Mouse (Mus musculus) heart, embryonic 12.5 days (tissue): ENCODE results near the gene Neurl2. TPM values are rescaled to one million over a fixed set of nuclear protein-coding genes. Genes with fewer than 3 reads are reported as not detected.
A peak's percentile ranks its signal among the peaks of the same experiment; 100 is the strongest.
"Not testable (repeated sequence)": the region's sequence is repeated elsewhere in the genome, so short reads cannot be mapped to it uniquely, and the experiment has no call there.

Source experiments
- ATAC-seq: fragments of 200-750 bp; cut with Nextera tagmentation; 2 replicates; pipeline ENCODE4 v1.8.0; 2017; ENCODE audit warnings: moderate TSS enrichment, moderate library complexity; ENCODE audit not compliant: insufficient number of reproducible peaks, low FRiP score
- H3K27ac ChIP-seq: fragments of 300-500 bp; sonication (generic); 2 replicates; pipeline ENCODE4 v1.5.1; 2016; ENCODE audit warnings: mild to moderate bottlenecking, moderate library complexity; ENCODE audit not compliant: poor library complexity, severe bottlenecking
- H3K27me3 ChIP-seq: fragments of 300-500 bp; sonication (generic); replicated peaks from 2 replicates; pipeline ENCODE4 v1.6.1; 2016; ENCODE audit warnings: mild to moderate bottlenecking, moderate library complexity
- H3K36me3 ChIP-seq: fragments of 300-500 bp; sonication (generic); 2 replicates; pipeline ENCODE4 v1.6.1; 2016; ENCODE audit warnings: mild to moderate bottlenecking, moderate library complexity
- H3K4me1 ChIP-seq: fragments of 300-500 bp; sonication (generic); replicated peaks from 2 replicates; pipeline ENCODE4 v1.6.1; 2016; ENCODE audit warnings: mild to moderate bottlenecking
- H3K4me2 ChIP-seq: fragments of 300-500 bp; sonication (generic); 2 replicates; pipeline ENCODE4 v1.6.1; 2016; ENCODE audit warnings: mild to moderate bottlenecking, moderate library complexity
- H3K4me3 ChIP-seq: fragments of 300-500 bp; sonication (generic); 2 replicates; pipeline ENCODE4 v1.5.1; 2016; ENCODE audit warnings: mild to moderate bottlenecking
- H3K9ac ChIP-seq: fragments of 300-500 bp; sonication (generic); 2 replicates; pipeline ENCODE4 v1.6.1; 2016; ENCODE audit warnings: mild to moderate bottlenecking, moderate library complexity
- H3K9me3 ChIP-seq: fragments of 300-500 bp; sonication (generic); replicated peaks from 2 replicates; pipeline ENCODE4 v1.6.1; 2016; ENCODE audit warnings: mild to moderate bottlenecking, moderate library complexity
- WGBS: fragments of 180-500 bp; shearing (Covaris S2); methylation state at CpG from one replicate; pipeline ENCODE4 v1.1.7; 2016; 5-methylcytosine and 5-hydroxymethylcytosine counted together
- polyA plus RNA-seq: library from polyadenylated mRNA; unstranded; fragments of >200 nt; fragmentation: Nextera tagmentation; extraction: Ambion mirVana; gene quantifications from 2 replicates; pipeline ENCODE4 v1.2.1, GENCODE M21; 2016

The Neurl2 gene
- polyA plus RNA-seq, 1 experiment from 2014 or later = 45.0 TPM

GRCm38 (mm10) chr2:164857842-164858553 is 24.7 kb upstream of the Neurl2 start:
- WGBS = 5% methylated on average over 19 of the region's 19 CpGs
- Histone ChIP-seq H3K9ac (peak overlapping the region; percentile 68), H3K4me3 (peak overlapping the region; percentile 57), H3K9me3 (no peaks in the 10 kb centered on the region), H3K27ac (no peak overlapping the region), H3K36me3 (no peaks in the 10 kb centered on the region), H3K4me1 (peaks cover 40% of the 10 kb centered on the region), H3K27me3 (peaks cover 60% of the 10 kb centered on the region), H3K4me2 (peak overlapping the region; percentile 98)
- ATAC-seq = no peak

GRCm38 (mm10) chr2:164857101-164857821 is 24.0 kb upstream of the Neurl2 start, which contains the start of gene Pltp:
Gene Pltp (minus strand): TSS chr2:164857711.
- peaks cover 68% of the 10 kb centered on the region for H3K27me3 ChIP-seq
- under 1% methylated on average over 47 of the region's 47 CpGs for WGBS
- H3K36me3 ChIP-seq = no peaks in the 10 kb centered on the region
- H3K9me3 ChIP-seq = no peaks in the 10 kb centered on the region
- H3K4me3 ChIP-seq = peak within 1 kb of the TSS; percentile 57
- peak within 1 kb of the TSS; percentile 68 for H3K9ac ChIP-seq
- H3K4me2 ChIP-seq = peak within 1 kb of the TSS; percentile 98
- peak; percentile 58; the same call in 1 of the 2 replicates for ATAC-seq
- peaks cover 35% of the 10 kb centered on the region for H3K4me1 ChIP-seq
- no peak within 1 kb of the TSS for H3K27ac ChIP-seq

- H3K9me3 ChIP-seq = no peaks in the 10 kb centered on the region
- H3K36me3 ChIP-seq = no peaks in the 10 kb centered on the region
- WGBS = 1% methylated on average over 42 of the region's 42 CpGs
- H3K27ac ChIP-seq = no peak overlapping the region
- peak; percentile 27; the same call in 1 of the 2 replicates for ATAC-seq
- H3K9ac ChIP-seq = peak overlapping the region; percentile 68
- H3K4me2 ChIP-seq = peak overlapping the region; percentile 98
- peaks cover 27% of the 10 kb centered on the region for H3K4me1 ChIP-seq
- H3K4me3 ChIP-seq = peak overlapping the region; percentile 57
- peaks cover 71% of the 10 kb centered on the region for H3K27me3 ChIP-seq
Observed at GRCm38 (mm10) chr2:164856309-164857100, 23.2 kb upstream of the Neurl2 start.

- 80% methylated on average over 5 of the region's 5 CpGs for WGBS
- not testable (repeated sequence) for H3K4me2 ChIP-seq
Observed at GRCm38 (mm10) chr2:164855572-164855971, 22.3 kb upstream of the Neurl2 start.

GRCm38 (mm10) chr2:164850061-164850460 is 16.8 kb upstream of the Neurl2 start:
- Histone ChIP-seq H3K4me3 (no peak overlapping the region), H3K27ac (no peak overlapping the region), H3K9ac (no peak overlapping the region), H3K27me3 (peaks cover 27% of the 10 kb centered on the region), H3K4me1 (no peaks in the 10 kb centered on the region), H3K36me3 (no peaks in the 10 kb centered on the region), H3K9me3 (no peaks in the 10 kb centered on the region), H3K4me2 (no peak overlapping the region)
- ATAC-seq = no peak
- WGBS = 83% methylated on average over 8 of the region's 8 CpGs

More at GRCm38 (mm10) chr2:164855572-164855971, 22.3 kb upstream of the Neurl2 start:
- not testable (repeated sequence) for H3K9me3 ChIP-seq, H3K36me3 ChIP-seq, ATAC-seq, H3K9ac ChIP-seq, H3K27ac ChIP-seq, H3K4me3 ChIP-seq
- Histone ChIP-seq H3K4me1 (peaks cover 26% of the 10 kb centered on the region), H3K27me3 (peaks cover 71% of the 10 kb centered on the region)

- no peak for ATAC-seq
- Histone ChIP-seq H3K27me3 (0 out of 2 replicates have a peak, but pooled peaks cover 3% of the 10 kb centered on the region), H3K27ac (no peak overlapping the region), H3K4me1 (no peaks in the 10 kb centered on the region), H3K36me3 (0 out of 2 replicates have a peak, but pooled peaks cover 3% of the 10 kb centered on the region), H3K4me2 (no peak overlapping the region), H3K9me3 (no peaks in the 10 kb centered on the region), H3K4me3 (no peak overlapping the region), H3K9ac (no peak overlapping the region)
- WGBS = 47% methylated on average over 3 of the region's 3 CpGs
Observed at GRCm38 (mm10) chr2:164845782-164846181, 12.5 kb upstream of the Neurl2 start.

- 87% methylated on average over 4 of the region's 4 CpGs for WGBS
- H3K4me3 ChIP-seq = peak overlapping the region; percentile 74; the same call in 1 of the 2 replicates
Observed at GRCm38 (mm10) chr2:164835164-164835563, 1.9 kb upstream of the Neurl2 start.

GRCm38 (mm10) chr2:164834531-164834930 is 1.3 kb upstream of the Neurl2 start:
- Histone ChIP-seq H3K9me3 (no peaks in the 10 kb centered on the region), H3K4me2 (peak overlapping the region; percentile 96), H3K36me3 (peaks cover 42% of the 10 kb centered on the region), H3K27ac (peak overlapping the region; percentile 99; the same call in 1 of the 2 replicates), H3K27me3 (no peaks in the 10 kb centered on the region), H3K9ac (peak overlapping the region; percentile 88), H3K4me3 (peak overlapping the region; percentile 74), H3K4me1 (peaks cover 31% of the 10 kb centered on the region)
- WGBS = 41% methylated on average over 8 of the region's 8 CpGs
- ATAC-seq = no peak

More at GRCm38 (mm10) chr2:164835164-164835563, 1.9 kb upstream of the Neurl2 start:
- Histone ChIP-seq H3K4me2 (peak overlapping the region; percentile 96), H3K9ac (no peak overlapping the region), H3K9me3 (no peaks in the 10 kb centered on the region), H3K4me1 (peaks cover 31% of the 10 kb centered on the region), H3K27ac (no peak overlapping the region), H3K36me3 (peaks cover 49% of the 10 kb centered on the region), H3K27me3 (no peaks in the 10 kb centered on the region)
- ATAC-seq = no peak

- Histone ChIP-seq H3K9ac (peak within 1 kb of the TSS; percentile 88), H3K27ac (peak within 1 kb of the TSS; percentile 99), H3K27me3 (no peaks in the 10 kb centered on the region), H3K9me3 (no peaks in the 10 kb centered on the region), H3K4me3 (peak within 1 kb of the TSS; percentile 74), H3K4me2 (peak within 1 kb of the TSS; percentile 96), H3K4me1 (peaks cover 31% of the 10 kb centered on the region), H3K36me3 (peaks cover 41% of the 10 kb centered on the region)
- WGBS = under 1% methylated on average over 35 of the region's 35 CpGs
- peak; percentile 78 for ATAC-seq
Observed at GRCm38 (mm10) chr2:164832748-164833301, 431 bp downstream of the Neurl2 start, which contains the start of gene Ctsa. Gene Ctsa (plus strand): TSS chr2:164832873.

GRCm38 (mm10) chr2:164832032-164832747 is 1.1 kb downstream of the Neurl2 start:
- Histone ChIP-seq H3K4me3 (peak overlapping the region; percentile 74), H3K9me3 (no peaks in the 10 kb centered on the region), H3K27me3 (no peaks in the 10 kb centered on the region), H3K4me1 (peaks cover 31% of the 10 kb centered on the region), H3K9ac (peak overlapping the region; percentile 88), H3K4me2 (peak overlapping the region; percentile 96), H3K36me3 (peaks cover 41% of the 10 kb centered on the region), H3K27ac (peak overlapping the region; percentile 99)
- no peak; the same call in 1 of the 2 replicates for ATAC-seq
- 59% methylated on average over 16 of the region's 16 CpGs for WGBS
